Mouse (Mus musculus) kidney, embryonic 14.5 days (tissue): ENCODE data around the gene Zfp472. TPM values are rescaled to one million over a fixed set of nuclear protein-coding genes. Genes with fewer than 3 reads are reported as not detected.
A peak's percentile ranks its signal among the peaks of the same experiment; 100 is the strongest.
"Not testable (repeated sequence)": the region's sequence is repeated elsewhere in the genome, so short reads cannot be mapped to it uniquely, and the experiment has no call there.

Source experiments
- ATAC-seq: fragments of 200-750 bp; cut with Nextera tagmentation; 2 replicates; pipeline ENCODE4 v1.8.0; 2017; ENCODE audit warnings: moderate number of reproducible peaks, mild to moderate bottlenecking, moderate TSS enrichment, moderate library complexity; ENCODE audit not compliant: low FRiP score, low TSS enrichment
- H3K27ac ChIP-seq: fragments of 300-500 bp; sonication (generic); 2 replicates; pipeline ENCODE4 v1.5.1; 2014; ENCODE audit warnings: low read depth, mild to moderate bottlenecking, low read length, moderate library complexity, mixed read lengths
- H3K27me3 ChIP-seq: fragments of 300-500 bp; sonication (generic); 2 replicates; pipeline ENCODE4 v1.6.1; 2014; ENCODE audit warnings: mild to moderate bottlenecking, low read length; ENCODE audit not compliant: control insufficient read depth, insufficient read depth
- H3K36me3 ChIP-seq: fragments of 300-500 bp; sonication (generic); 2 replicates; pipeline ENCODE4 v1.6.1; 2014; ENCODE audit warnings: low read length, mixed read lengths; ENCODE audit not compliant: control insufficient read depth, insufficient read depth
- H3K4me1 ChIP-seq: fragments of 300-500 bp; sonication (generic); 2 replicates; pipeline ENCODE4 v1.6.1; 2014; ENCODE audit warnings: low read length, mixed read lengths; ENCODE audit not compliant: control insufficient read depth, insufficient read depth
- H3K4me2 ChIP-seq: fragments of 300-500 bp; sonication (generic); replicated peaks from 2 replicates; pipeline ENCODE4 v1.6.1; 2014; ENCODE audit warnings: low read depth, mild to moderate bottlenecking, low read length
- H3K4me3 ChIP-seq: fragments of 300-500 bp; sonication (generic); 2 replicates; pipeline ENCODE4 v1.5.1; 2014; ENCODE audit warnings: mild to moderate bottlenecking, low read length
- H3K9ac ChIP-seq: fragments of 300-500 bp; sonication (generic); 2 replicates; pipeline ENCODE4 v1.6.1; 2014; ENCODE audit warnings: low read depth, mild to moderate bottlenecking, low read length, moderate library complexity
- H3K9me3 ChIP-seq: fragments of 300-500 bp; sonication (generic); 2 replicates; pipeline ENCODE4 v1.6.1; 2016; ENCODE audit warnings: low read length; ENCODE audit not compliant: control insufficient read depth
- WGBS: fragments of 180-500 bp; shearing (Covaris S2); extraction: QIAGEN DNeasy Blood & Tissue Kit; methylation state at CpG from one replicate; pipeline ENCODE4 v1.1.7; 2014; 5-methylcytosine and 5-hydroxymethylcytosine counted together
- polyA plus RNA-seq: library from polyadenylated mRNA; unstranded; fragments of >200 nt; fragmentation: Nextera tagmentation; extraction: Ambion mirVana; gene quantifications from 2 replicates; pipeline ENCODE4 v1.2.1, GENCODE M21; 2014

The Zfp472 gene
- polyA plus RNA-seq, 1 experiment from 2014 or later = 11.0 TPM

DNA sequence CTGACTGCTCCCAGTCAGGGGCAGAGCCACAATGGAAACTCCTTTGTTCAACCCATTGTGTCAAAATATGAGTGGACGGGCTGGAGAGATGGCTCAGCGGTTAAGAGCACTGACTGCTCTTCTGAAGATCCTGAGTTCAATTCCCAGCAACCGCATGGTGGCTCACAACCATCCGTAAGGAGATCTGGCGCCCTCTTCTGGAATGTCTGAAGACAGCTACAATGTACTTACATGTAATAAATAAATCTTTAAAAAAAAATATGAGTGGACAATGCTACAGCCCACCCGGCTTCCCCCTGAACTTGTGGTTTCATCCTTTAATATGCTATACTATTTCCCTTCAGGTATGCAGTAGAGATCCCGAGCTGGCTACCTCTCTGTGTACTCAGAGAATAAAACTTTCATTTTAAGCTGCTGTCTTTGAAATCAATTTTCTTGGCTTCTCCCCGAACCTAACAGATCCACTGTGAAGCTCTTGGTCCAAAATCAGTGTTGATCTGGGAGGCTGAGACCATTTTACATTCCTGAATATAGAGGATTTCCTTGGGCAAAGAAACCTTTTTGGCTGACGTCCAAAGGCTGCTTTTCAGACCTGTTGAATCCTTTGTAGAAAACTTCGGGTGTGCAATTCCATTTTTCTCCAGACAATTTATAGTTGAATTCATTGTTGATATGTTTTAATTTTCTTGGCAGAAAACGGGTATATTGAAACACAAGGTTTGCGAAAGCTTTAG is 26.5 kb downstream of the Zfp472 start:
- Histone ChIP-seq H3K9ac (no peak overlapping the region), H3K4me2 (peak overlapping the region; percentile 77), H3K9me3 (no peaks in the 10 kb centered on the region), H3K4me3 (peak overlapping the region; percentile 65; the same call in 1 of the 2 replicates), H3K27me3 (no peaks in the 10 kb centered on the region), H3K27ac (no peak overlapping the region), H3K4me1 (0 out of 2 replicates have a peak, but pooled peaks cover 3% of the 10 kb centered on the region), H3K36me3 (peaks cover 11% of the 10 kb centered on the region; the same call in 1 of the 2 replicates)
- 74% methylated on average over 12 of the region's 12 CpGs for WGBS
- no peak for ATAC-seq

DNA sequence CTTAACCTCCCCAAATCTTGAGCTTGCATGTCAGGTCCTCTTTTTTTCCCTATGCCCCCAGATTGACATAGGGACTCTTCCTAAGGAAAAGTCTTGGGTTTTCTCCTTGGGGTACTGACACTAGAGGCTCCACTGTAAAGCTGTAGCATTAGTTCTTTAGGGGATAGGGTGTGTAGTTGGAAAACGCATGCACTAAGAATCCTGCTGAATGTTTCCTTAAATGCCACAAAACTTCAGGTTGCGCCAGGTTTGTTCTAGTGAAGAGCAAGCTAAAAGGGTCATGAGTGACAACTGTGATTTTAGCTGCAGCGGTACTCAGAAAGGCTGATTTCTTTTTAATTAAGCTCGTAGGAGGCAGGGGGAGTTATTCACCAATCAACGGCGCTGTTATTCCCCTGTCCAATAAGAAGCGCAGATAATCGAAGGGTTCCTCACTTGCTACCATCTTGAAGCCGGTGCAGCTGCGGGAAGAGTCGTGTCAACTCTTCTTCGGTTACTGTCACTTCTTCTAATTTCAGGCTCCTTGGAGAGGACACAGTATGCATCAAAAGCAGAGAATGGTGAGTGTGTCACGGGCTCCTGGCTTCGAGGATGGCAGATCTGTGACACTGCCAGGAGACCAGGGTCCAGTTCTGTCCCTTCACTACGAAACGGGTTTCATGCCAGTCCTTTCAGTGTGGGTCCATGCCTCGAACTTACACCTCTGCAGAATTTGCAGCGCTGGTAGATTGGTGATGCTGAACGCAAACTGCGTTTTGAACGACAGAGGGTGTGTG is 27.3 kb downstream of the Zfp472 start, which contains the start of gene Zfp952:
Gene Zfp952 (plus strand): TSS at position 431 of the 776 bp plus-strand sequence.
- H3K27me3 ChIP-seq = no peaks in the 10 kb centered on the region
- H3K4me1 ChIP-seq = 0 out of 2 replicates have a peak, but pooled peaks cover 3% of the 10 kb centered on the region
- WGBS = 2% methylated on average over 21 of the region's 21 CpGs
- H3K36me3 ChIP-seq = peaks cover 11% of the 10 kb centered on the region; the same call in 1 of the 2 replicates
- H3K4me2 ChIP-seq = peak within 1 kb of the TSS; percentile 77
- peak within 1 kb of the TSS; percentile 65 for H3K4me3 ChIP-seq
- H3K9ac ChIP-seq = peak within 1 kb of the TSS; percentile 75
- peak within 1 kb of the TSS; percentile 66; the same call in 1 of the 2 replicates for H3K27ac ChIP-seq
- peak; percentile 97 for ATAC-seq
- H3K9me3 ChIP-seq = no peaks in the 10 kb centered on the region

DNA sequence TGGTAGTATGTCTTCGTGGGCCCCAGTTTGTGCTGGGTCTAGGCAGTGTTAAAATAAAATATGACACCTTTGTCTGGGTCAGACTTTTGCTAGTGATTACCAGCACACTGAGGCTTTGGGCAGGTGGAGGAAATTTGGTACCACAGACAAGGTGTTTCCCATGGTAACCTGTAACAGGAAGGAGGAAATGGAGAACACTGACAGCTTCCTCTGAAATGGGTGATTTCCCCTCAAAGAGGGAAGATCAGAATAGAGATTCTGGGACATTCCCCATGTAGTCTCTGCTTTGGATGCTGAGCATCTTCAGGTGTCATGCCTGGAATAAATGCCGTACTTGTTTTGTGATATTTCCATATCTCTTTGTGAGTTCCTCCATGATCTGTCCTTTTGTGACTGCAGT is 32.9 kb downstream of the Zfp472 start:
- H3K9me3 ChIP-seq = peaks cover 10% of the 10 kb centered on the region; the same call in 1 of the 2 replicates
- no peak overlapping the region for H3K9ac ChIP-seq
- H3K4me1 ChIP-seq = 0 out of 2 replicates have a peak, but pooled peaks cover 3% of the 10 kb centered on the region
- H3K27ac ChIP-seq = no peak overlapping the region
- peaks cover 34% of the 10 kb centered on the region for H3K36me3 ChIP-seq
- no peak overlapping the region for H3K4me2 ChIP-seq
- ATAC-seq = no peak
- H3K27me3 ChIP-seq = no peaks in the 10 kb centered on the region
- WGBS = 94% methylated on average over 2 of the region's 2 CpGs
- no peak overlapping the region for H3K4me3 ChIP-seq

GRCm38 (mm10) chr17:33008337-33008736 is 42.7 kb downstream of the Zfp472 start:
- Histone ChIP-seq H3K9me3 (peaks cover 12% of the 10 kb centered on the region), H3K27ac (no peak overlapping the region), H3K27me3 (no peaks in the 10 kb centered on the region), H3K4me2 (no peak overlapping the region), H3K36me3 (peaks cover 19% of the 10 kb centered on the region), H3K4me1 (no peaks in the 10 kb centered on the region), H3K9ac (no peak overlapping the region), H3K4me3 (no peak overlapping the region)
- 50% methylated on average over 9 of the region's 9 CpGs for WGBS
- no peak for ATAC-seq

GRCm38 (mm10) chr17:33020434-33020833 is 54.8 kb downstream of the Zfp472 start:
- H3K4me2 ChIP-seq, H3K4me3 ChIP-seq, ATAC-seq, H3K27ac ChIP-seq, H3K27me3 ChIP-seq, H3K9ac ChIP-seq, H3K4me1 ChIP-seq: not testable (repeated sequence)
- peaks cover 40% of the 10 kb centered on the region for H3K36me3 ChIP-seq
- H3K9me3 ChIP-seq = peaks cover 53% of the 10 kb centered on the region

Other genes with a start within 250 kb of the Zfp472 start
- 44.8 and 71.6 TPM in 2 replicates for gene Zfp871, start 177.5 kb upstream of the Zfp472 start, polyA plus RNA-seq
- gene Zfp811, start 155.9 kb upstream of the Zfp472 start, polyA plus RNA-seq = 2.2 and 2.7 TPM in 2 replicates
- gene Zfp799, start 135.6 kb upstream of the Zfp472 start, polyA plus RNA-seq = 19.1 and 24.8 TPM in 2 replicates
- 5.8 and 8.9 TPM in 2 replicates for gene Zfp870, start 74.2 kb upstream of the Zfp472 start, polyA plus RNA-seq
- gene Cyp4f14, start 48.5 kb upstream of the Zfp472 start, polyA plus RNA-seq = 0.09 TPM in 1 of 2 replicates, not detected in the other
- gene Cyp4f13, start 18.4 kb upstream of the Zfp472 start, polyA plus RNA-seq = 8.4 and 10.3 TPM in 2 replicates
- 7.6 and 13.5 TPM in 2 replicates for gene Zfp952, start 27.3 kb downstream of the Zfp472 start, polyA plus RNA-seq
- gene Zfp763, start 67.6 kb downstream of the Zfp472 start, polyA plus RNA-seq = 11.9 and 18.5 TPM in 2 replicates
- not detected in 2 replicates for gene 4921501E09Rik, start 102.2 kb downstream of the Zfp472 start, polyA plus RNA-seq
- 6.4 TPM in 2 replicates for gene Zfp563, start 123.5 kb downstream of the Zfp472 start, polyA plus RNA-seq
- not detected in 2 replicates for gene Morc2b, start 173.9 kb downstream of the Zfp472 start, polyA plus RNA-seq
- gene Olfr55, start 202.6 kb downstream of the Zfp472 start, polyA plus RNA-seq = not detected in 2 replicates
- not detected in 2 replicates for gene Olfr239, start 225.5 kb downstream of the Zfp472 start, polyA plus RNA-seq